Mouse (Mus musculus): ENCODE measurements at regions not wholly inside any gene's neighbourhood (a gene's known extent, or its start where the extent isn't known, plus 50 kb on each side); places are given as distances from the start of the nearest gene placed in this dataset.

- Histone ChIP-seq H3K27ac (no peak overlapping the region), H3K9me3 (replicated peaks) (no peaks in the 10 kb centered on the region), H3K27me3 (no peaks in the 10 kb centered on the region), H3K4me1 (replicated peaks) (no peaks in the 10 kb centered on the region), H3K4me3 (replicated peaks) (no peak overlapping the region), H3K4me2 (no peak overlapping the region), H3K9ac (no peak overlapping the region), H3K36me3 (no peaks in the 10 kb centered on the region)
- DNase-seq: no peak
- ATAC-seq (ENCODE audit: low read depth): no peak
- WGBS (ENCODE audit: insufficient replicate concordance): 63% methylated on average over 7 of the region's 7 CpGs
These were observed 569.0 kb upstream of the Intu start for GRCm38 (mm10) chr3:39961836-39962640.

DNA sequence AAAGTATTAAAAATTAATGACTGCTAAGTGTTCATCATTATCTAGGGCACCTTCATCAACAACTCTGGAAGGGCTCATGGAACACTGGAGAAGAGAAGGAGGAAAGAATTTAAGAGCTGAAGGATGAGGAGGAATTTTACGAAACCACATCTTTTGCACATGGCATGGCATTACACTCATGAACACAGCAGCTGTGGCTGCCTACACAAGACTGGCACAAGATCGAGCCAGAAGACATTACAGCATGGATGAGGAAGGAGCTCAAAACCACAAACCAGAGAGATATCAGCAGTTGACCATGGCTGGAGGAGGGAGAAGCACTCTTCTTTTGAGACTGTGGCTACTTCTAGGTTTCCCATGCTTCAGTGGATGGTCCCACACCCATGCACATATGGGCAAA, 565.7 kb upstream of the Intu start:
- H3K9me3 ChIP-seq (replicated peaks): no peaks in the 10 kb centered on the region
- no peaks in the 10 kb centered on the region for H3K4me1 ChIP-seq (replicated peaks)
- H3K4me3 ChIP-seq (replicated peaks): no peak overlapping the region
- WGBS (ENCODE audit: insufficient replicate concordance): 40% methylated on average over 2 of the region's 2 CpGs
- H3K4me2 ChIP-seq: no peak overlapping the region
- H3K27ac ChIP-seq: no peak overlapping the region
- no peak overlapping the region for H3K9ac ChIP-seq
- H3K36me3 ChIP-seq: no peaks in the 10 kb centered on the region
- ATAC-seq (ENCODE audit: low read depth) (no peak), DNase-seq (no peak)
- no peaks in the 10 kb centered on the region for H3K27me3 ChIP-seq

GRCm38 (mm10) chr3:39966390-39966789, 564.7 kb upstream of the Intu start:
- Histone ChIP-seq H3K4me1 (replicated peaks) (no peaks in the 10 kb centered on the region), H3K9ac (no peak overlapping the region), H3K4me2 (no peak overlapping the region), H3K9me3 (replicated peaks) (no peaks in the 10 kb centered on the region), H3K4me3 (replicated peaks) (no peak overlapping the region), H3K27me3 (no peaks in the 10 kb centered on the region), H3K36me3 (no peaks in the 10 kb centered on the region), H3K27ac (no peak overlapping the region)
- ATAC-seq (ENCODE audit: low read depth) (no peak), DNase-seq (no peak)
- WGBS (ENCODE audit: insufficient replicate concordance): 69% methylated on average over 2 of the region's 2 CpGs

- Histone ChIP-seq H3K4me3 (replicated peaks) (no peak overlapping the region), H3K4me2 (no peak overlapping the region), H3K27me3 (no peaks in the 10 kb centered on the region), H3K9ac (no peak overlapping the region), H3K4me1 (replicated peaks) (no peaks in the 10 kb centered on the region), H3K36me3 (no peaks in the 10 kb centered on the region), H3K27ac (no peak overlapping the region), H3K9me3 (replicated peaks) (no peaks in the 10 kb centered on the region)
- no peak for ATAC-seq (ENCODE audit: low read depth)
- WGBS (ENCODE audit: insufficient replicate concordance): 72% methylated on average over 2 of the region's 2 CpGs
- DNase-seq: no peak
These were observed 554.1 kb upstream of the Intu start for GRCm38 (mm10) chr3:39976937-39977336.

DNA sequence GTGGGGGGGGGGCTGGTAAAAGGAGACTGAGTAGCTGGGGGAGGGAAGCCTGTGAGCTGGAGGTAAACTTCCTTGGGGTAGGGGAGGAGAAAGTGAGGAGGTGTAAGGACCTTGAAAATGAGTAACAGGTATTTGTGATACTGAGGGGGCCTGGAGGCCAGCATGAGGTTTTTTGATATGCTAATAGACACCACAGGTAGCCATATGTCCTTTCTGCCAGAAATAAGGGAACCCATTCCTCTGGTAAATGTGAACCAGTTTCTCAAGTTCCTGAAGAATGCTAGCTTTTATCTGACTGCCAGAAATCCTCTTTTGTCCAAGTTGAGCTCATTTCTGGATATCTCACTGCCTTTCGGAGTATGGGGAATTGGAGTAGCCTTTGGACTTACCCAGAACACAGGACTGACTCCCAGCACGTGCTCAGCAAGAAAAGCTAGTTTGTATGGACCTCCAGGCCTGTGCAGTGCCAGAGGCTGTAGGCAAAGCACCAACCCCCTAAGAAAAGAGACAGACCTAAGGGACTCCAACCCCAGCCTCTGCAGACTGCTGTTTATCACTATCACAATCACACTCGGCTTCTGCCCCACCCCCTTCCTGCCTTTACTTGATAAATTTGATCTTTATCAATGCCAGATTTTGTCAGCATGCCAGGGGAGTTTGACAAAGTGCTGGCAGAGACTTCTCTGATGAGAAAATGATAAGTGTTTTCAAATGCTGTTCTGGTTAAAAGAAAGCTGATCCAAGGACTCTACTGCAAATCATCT, 552.0 kb upstream of the Intu start:
- H3K9me3 ChIP-seq (replicated peaks): no peaks in the 10 kb centered on the region
- 27% methylated on average over 3 of the region's 3 CpGs for WGBS (ENCODE audit: insufficient replicate concordance)
- H3K36me3 ChIP-seq: no peaks in the 10 kb centered on the region
- no peak for ATAC-seq (ENCODE audit: low read depth)
- no peak overlapping the region for H3K27ac ChIP-seq
- H3K4me2 ChIP-seq: no peak overlapping the region
- no peak overlapping the region for H3K9ac ChIP-seq
- no peak for DNase-seq
- no peak overlapping the region for H3K4me3 ChIP-seq (replicated peaks)
- H3K27me3 ChIP-seq: no peaks in the 10 kb centered on the region
- no peaks in the 10 kb centered on the region for H3K4me1 ChIP-seq (replicated peaks)

DNA sequence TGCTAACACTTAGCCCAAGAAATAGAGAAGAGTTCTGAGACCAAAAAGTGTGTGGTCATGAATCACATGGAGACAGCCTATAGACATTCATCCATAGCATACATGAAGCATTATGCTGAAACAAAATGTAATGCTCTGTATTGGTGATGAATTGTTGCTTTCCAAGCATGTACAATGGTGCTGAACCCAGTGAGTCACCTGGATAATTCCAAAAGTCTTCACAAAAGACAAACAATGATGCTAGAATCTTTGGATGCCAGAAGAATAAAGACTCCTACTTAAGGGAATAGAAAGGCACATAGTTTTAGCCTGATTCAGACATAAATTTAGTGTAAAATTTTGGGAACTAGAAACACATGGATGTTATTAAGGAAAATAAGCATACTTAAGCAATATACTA, 548.4 kb upstream of the Intu start:
- no peak overlapping the region for H3K4me3 ChIP-seq (replicated peaks)
- H3K27me3 ChIP-seq: no peaks in the 10 kb centered on the region
- DNase-seq (no peak), ATAC-seq (ENCODE audit: low read depth) (no peak)
- H3K36me3 ChIP-seq: no peaks in the 10 kb centered on the region
- no peak overlapping the region for H3K27ac ChIP-seq
- no peaks in the 10 kb centered on the region for H3K9me3 ChIP-seq (replicated peaks)
- H3K4me2 ChIP-seq: no peak overlapping the region
- no peak overlapping the region for H3K9ac ChIP-seq
- H3K4me1 ChIP-seq (replicated peaks): no peaks in the 10 kb centered on the region

GRCm38 (mm10) chr3:39987710-39988109, 543.4 kb upstream of the Intu start:
- DNase-seq (no peak), ATAC-seq (ENCODE audit: low read depth) (no peak)
- H3K9me3 ChIP-seq (replicated peaks): no peaks in the 10 kb centered on the region
- no peaks in the 10 kb centered on the region for H3K36me3 ChIP-seq
- H3K4me3 ChIP-seq (replicated peaks): no peak overlapping the region
- WGBS (ENCODE audit: insufficient replicate concordance): 47% methylated on average over 1 of the region's 1 CpGs
- no peak overlapping the region for H3K27ac ChIP-seq
- no peaks in the 10 kb centered on the region for H3K4me1 ChIP-seq (replicated peaks)
- no peak overlapping the region for H3K9ac ChIP-seq
- no peak overlapping the region for H3K4me2 ChIP-seq
- no peaks in the 10 kb centered on the region for H3K27me3 ChIP-seq

GRCm38 (mm10) chr3:39998628-39999027, 532.5 kb upstream of the Intu start:
- no peaks in the 10 kb centered on the region for H3K9me3 ChIP-seq (replicated peaks)
- no peak overlapping the region for H3K4me2 ChIP-seq
- H3K36me3 ChIP-seq: no peaks in the 10 kb centered on the region
- H3K4me3 ChIP-seq (replicated peaks): no peak overlapping the region
- WGBS (ENCODE audit: insufficient replicate concordance): 47% methylated on average over 5 of the region's 5 CpGs
- no peaks in the 10 kb centered on the region for H3K4me1 ChIP-seq (replicated peaks)
- H3K27me3 ChIP-seq: no peaks in the 10 kb centered on the region
- no peak overlapping the region for H3K9ac ChIP-seq
- ATAC-seq (ENCODE audit: low read depth) (no peak), DNase-seq (no peak)
- H3K27ac ChIP-seq: no peak overlapping the region

GRCm38 (mm10) chr3:39999846-40000245, 531.2 kb upstream of the Intu start:
- Histone ChIP-seq H3K4me2 (no peak overlapping the region), H3K4me3 (replicated peaks) (no peak overlapping the region), H3K4me1 (replicated peaks) (no peaks in the 10 kb centered on the region), H3K27ac (no peak overlapping the region), H3K9me3 (replicated peaks) (no peaks in the 10 kb centered on the region), H3K27me3 (no peaks in the 10 kb centered on the region), H3K9ac (no peak overlapping the region), H3K36me3 (no peaks in the 10 kb centered on the region)
- 74% methylated on average over 1 of the region's 1 CpGs for WGBS (ENCODE audit: insufficient replicate concordance)
- no peak for ATAC-seq (ENCODE audit: low read depth)
- no peak for DNase-seq

- DNase-seq (no peak), ATAC-seq (ENCODE audit: low read depth) (no peak)
- Histone ChIP-seq H3K9me3 (replicated peaks) (no peaks in the 10 kb centered on the region), H3K4me1 (replicated peaks) (no peaks in the 10 kb centered on the region), H3K9ac (no peak overlapping the region), H3K4me2 (no peak overlapping the region), H3K4me3 (replicated peaks) (no peak overlapping the region), H3K27me3 (no peaks in the 10 kb centered on the region), H3K27ac (no peak overlapping the region), H3K36me3 (no peaks in the 10 kb centered on the region)
- WGBS (ENCODE audit: insufficient replicate concordance): 48% methylated on average over 3 of the region's 3 CpGs
These were observed 528.2 kb upstream of the Intu start for GRCm38 (mm10) chr3:40002838-40003237.

DNA sequence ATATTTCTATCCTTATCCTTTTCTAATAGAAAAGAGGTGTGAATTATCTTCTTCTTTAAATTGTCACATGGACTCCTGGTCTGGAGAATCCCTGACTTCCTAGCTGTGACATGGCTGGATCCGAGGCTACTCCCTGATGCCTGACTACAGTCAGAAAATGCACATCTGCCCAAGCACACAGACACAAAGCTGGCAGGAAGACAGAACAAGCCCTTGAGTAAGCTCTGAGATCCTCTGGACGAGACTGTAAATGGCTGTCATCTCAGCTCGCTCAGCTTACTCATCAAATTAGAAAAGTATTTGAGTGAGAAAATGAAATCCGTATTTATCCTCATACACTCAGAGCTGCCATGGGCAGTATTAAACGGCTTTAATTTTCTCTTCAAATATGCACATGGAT, 521.0 kb upstream of the Intu start:
- Histone ChIP-seq H3K27ac (no peak overlapping the region), H3K4me3 (replicated peaks) (no peak overlapping the region), H3K27me3 (no peaks in the 10 kb centered on the region), H3K36me3 (no peaks in the 10 kb centered on the region), H3K4me1 (replicated peaks) (no peaks in the 10 kb centered on the region), H3K9ac (no peak overlapping the region), H3K9me3 (replicated peaks) (no peaks in the 10 kb centered on the region), H3K4me2 (no peak overlapping the region)
- DNase-seq (no peak), ATAC-seq (ENCODE audit: low read depth) (no peak)
- WGBS (ENCODE audit: insufficient replicate concordance): 64% methylated on average over 5 of the region's 5 CpGs

- no peak for ATAC-seq (ENCODE audit: low read depth)
These were observed 509.4 kb upstream of the Intu start for GRCm38 (mm10) chr3:40021682-40022081.

More at GRCm38 (mm10) chr3:40021682-40022081, 509.4 kb upstream of the Intu start:
- Histone ChIP-seq H3K36me3 (no peaks in the 10 kb centered on the region), H3K9me3 (replicated peaks) (no peaks in the 10 kb centered on the region), H3K4me1 (replicated peaks) (no peaks in the 10 kb centered on the region), H3K9ac (no peak overlapping the region), H3K27ac (no peak overlapping the region), H3K4me2 (no peak overlapping the region), H3K4me3 (replicated peaks) (no peak overlapping the region), H3K27me3 (no peaks in the 10 kb centered on the region)
- no peak for DNase-seq
- WGBS (ENCODE audit: insufficient replicate concordance): 46% methylated on average over 2 of the region's 2 CpGs

Data from liver, embryonic 13.5 days (tissue).